Mouse (Mus musculus): ENCODE results near the gene Tert. TPM values are rescaled to one million over a fixed set of nuclear protein-coding genes. Genes with fewer than 3 reads are reported as not detected.

Gene Tert
- polyA plus RNA-seq, 1 experiment from 2014 or later = 10.4 TPM

DNA sequence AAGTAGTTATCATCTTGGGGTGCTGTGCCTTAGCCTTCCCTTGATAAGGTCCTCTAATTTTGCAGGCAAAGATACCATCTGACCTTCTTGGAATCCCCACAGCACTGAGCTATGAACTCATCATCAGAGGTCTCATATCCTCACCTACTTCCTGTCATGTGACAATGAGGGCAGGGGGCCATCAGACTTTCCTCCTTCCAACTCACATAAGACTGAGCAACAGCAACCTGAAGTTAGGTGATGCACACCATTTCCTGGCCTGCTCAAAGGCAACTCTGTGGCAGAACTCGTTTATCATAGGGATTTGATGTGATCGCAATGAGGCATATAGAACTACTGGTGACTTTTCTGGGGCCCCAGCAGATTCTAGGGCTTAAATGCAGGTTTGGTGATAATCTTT is 55.5 kb downstream of the Tert start:
- H3K9me3 ChIP-seq = no peaks in the 10 kb centered on the region
- DNase-seq (ENCODE audit: low spot score) = no peak
- 77% methylated on average over 2 of the region's 2 CpGs for WGBS

DNA sequence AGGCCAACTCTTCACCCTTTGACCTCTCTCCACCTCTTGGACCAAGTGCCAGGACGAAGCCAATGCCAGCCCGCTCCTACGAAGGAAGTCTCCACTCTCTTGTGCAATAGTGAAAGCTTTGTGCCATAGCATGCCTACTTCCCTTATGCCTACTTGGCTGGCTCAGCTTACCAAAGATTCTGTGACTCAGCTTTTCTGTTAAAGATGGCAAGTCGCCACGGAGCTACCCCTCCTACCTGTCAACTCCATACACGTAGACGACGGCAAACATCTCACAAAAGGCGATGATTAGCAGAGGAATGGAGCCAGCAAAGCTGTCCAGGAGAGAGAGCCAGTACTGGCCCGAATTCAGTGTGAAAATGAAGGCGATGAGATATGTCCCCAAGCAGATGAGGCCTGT is 57.0 kb downstream of the Tert start:
- no peak overlapping the region for H3K4me3 ChIP-seq
- no peaks in the 10 kb centered on the region for H3K27me3 ChIP-seq (replicated peaks; ENCODE audit: low read depth, poor library complexity, severe bottlenecking)
- no peak overlapping the region for H3K27ac ChIP-seq (replicated peaks)
- DNase-seq (ENCODE audit: low spot score) = no peak
- H3K4me1 ChIP-seq = no peaks in the 10 kb centered on the region
- WGBS = 89% methylated on average over 11 of the region's 11 CpGs
- H3K9me3 ChIP-seq = no peaks in the 10 kb centered on the region
- no peaks in the 10 kb centered on the region for H3K36me3 ChIP-seq (replicated peaks)

More for the DNA sequence above, 55.5 kb downstream of the Tert start:
- H3K4me3 ChIP-seq = no peak overlapping the region
- no peaks in the 10 kb centered on the region for H3K27me3 ChIP-seq (replicated peaks; ENCODE audit: low read depth, poor library complexity, severe bottlenecking)
- no peaks in the 10 kb centered on the region for H3K4me1 ChIP-seq
- H3K36me3 ChIP-seq (replicated peaks) = no peaks in the 10 kb centered on the region
- H3K27ac ChIP-seq (replicated peaks) = no peak overlapping the region

DNA sequence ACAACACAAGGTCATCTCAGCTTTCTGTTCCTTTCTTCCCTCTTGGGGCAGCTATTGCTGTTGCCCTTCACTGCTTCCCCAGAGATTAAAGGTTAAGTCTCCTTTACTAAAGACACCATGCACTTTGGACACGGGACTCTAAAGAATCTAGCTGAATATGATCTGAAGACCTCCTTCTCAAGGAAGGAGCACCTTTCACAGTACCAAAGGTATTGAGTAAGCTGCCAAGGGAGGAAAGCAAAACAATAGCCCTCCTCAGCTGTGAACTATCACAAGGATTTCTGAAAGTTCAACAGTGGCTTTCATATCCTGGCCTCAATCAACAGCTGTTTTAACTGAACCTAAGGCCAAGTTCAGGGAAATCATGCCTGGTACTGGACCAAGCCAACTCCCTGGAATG is 57.7 kb downstream of the Tert start:
- H3K36me3 ChIP-seq (replicated peaks) = no peaks in the 10 kb centered on the region
- H3K4me3 ChIP-seq = no peak overlapping the region
- no peaks in the 10 kb centered on the region for H3K9me3 ChIP-seq
- H3K27ac ChIP-seq (replicated peaks) = no peak overlapping the region
- no peaks in the 10 kb centered on the region for H3K27me3 ChIP-seq (replicated peaks; ENCODE audit: low read depth, poor library complexity, severe bottlenecking)
- H3K4me1 ChIP-seq = no peaks in the 10 kb centered on the region
- 72% methylated on average over 1 of the region's 1 CpGs for WGBS
- DNase-seq (ENCODE audit: low spot score) = no peak

DNA sequence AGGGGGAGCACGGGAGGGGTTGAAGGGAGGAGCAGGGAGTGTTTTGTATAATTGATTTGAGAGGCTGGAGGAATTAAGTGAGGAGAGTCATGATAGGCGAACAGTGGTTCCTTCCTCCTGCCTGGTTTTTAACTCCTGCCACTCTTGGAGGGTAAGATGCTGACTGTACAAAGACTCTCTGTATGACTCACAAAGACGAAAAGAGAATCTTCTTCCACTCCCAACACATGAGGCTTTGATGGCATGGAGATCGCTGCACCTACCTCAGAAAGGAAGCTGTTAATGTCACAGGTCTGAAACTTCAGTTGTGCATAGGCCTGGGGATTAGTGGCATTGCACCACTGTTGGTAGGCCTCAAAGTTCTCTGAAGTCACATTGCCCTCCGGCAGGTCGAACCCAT is 58.8 kb downstream of the Tert start:
- H3K27ac ChIP-seq (replicated peaks) = no peak overlapping the region
- H3K4me1 ChIP-seq = no peaks in the 10 kb centered on the region
- WGBS = 83% methylated on average over 6 of the region's 6 CpGs
- H3K9me3 ChIP-seq = no peaks in the 10 kb centered on the region
- no peaks in the 10 kb centered on the region for H3K36me3 ChIP-seq (replicated peaks)
- DNase-seq (ENCODE audit: low spot score) = no peak
- H3K27me3 ChIP-seq (replicated peaks; ENCODE audit: low read depth, poor library complexity, severe bottlenecking) = no peaks in the 10 kb centered on the region
- H3K4me3 ChIP-seq = no peak overlapping the region

DNA sequence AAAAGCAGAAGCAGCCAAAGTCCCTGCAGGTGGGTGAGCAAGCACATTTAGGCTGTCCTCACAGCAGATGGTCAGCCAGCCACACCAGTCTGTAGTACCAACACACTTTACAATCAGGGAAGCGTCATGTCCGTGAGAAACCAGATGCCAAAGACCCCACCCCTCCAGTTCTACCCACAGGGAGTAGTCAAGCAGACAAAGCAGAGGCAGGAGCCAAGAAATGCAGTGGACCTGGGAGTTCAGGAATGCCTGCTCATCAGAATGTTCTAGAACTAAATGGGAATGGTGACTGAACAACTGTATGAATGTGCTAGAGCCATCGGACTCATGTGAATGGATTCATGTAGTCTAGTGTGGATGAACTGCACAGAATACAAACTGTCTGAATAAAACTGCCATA is 60.9 kb downstream of the Tert start:
- Histone ChIP-seq H3K4me1 (no peaks in the 10 kb centered on the region), H3K27me3 (replicated peaks; ENCODE audit: low read depth, poor library complexity, severe bottlenecking) (no peaks in the 10 kb centered on the region), H3K27ac (replicated peaks) (no peak overlapping the region), H3K4me3 (no peak overlapping the region), H3K9me3 (no peaks in the 10 kb centered on the region), H3K36me3 (replicated peaks) (no peaks in the 10 kb centered on the region)
- no peak for DNase-seq (ENCODE audit: low spot score)
- 76% methylated on average over 3 of the region's 3 CpGs for WGBS

DNA sequence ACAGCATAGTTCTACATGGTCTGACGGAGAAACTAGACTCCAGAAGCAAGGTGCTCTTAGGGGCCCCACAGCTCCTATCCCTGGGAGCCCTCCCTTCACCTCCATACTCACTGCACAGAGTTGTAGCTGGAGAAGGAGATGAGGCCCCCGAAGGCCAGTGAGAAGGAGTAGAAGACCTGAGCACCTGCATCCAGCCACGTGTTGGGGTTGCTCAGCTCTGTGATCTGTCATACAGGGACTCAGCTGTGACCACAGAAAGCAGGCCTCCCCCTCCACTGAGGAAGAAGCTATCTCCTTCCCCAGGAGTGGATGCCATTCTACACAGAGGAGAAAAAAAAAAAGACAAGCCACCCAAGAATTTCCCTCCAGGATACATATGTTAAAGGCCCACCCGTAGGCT is 62.2 kb downstream of the Tert start:
- no peak for DNase-seq (ENCODE audit: low spot score)
- WGBS = 86% methylated on average over 4 of the region's 4 CpGs
- Histone ChIP-seq H3K4me1 (no peaks in the 10 kb centered on the region), H3K9me3 (no peaks in the 10 kb centered on the region), H3K4me3 (no peak overlapping the region), H3K27me3 (replicated peaks; ENCODE audit: low read depth, poor library complexity, severe bottlenecking) (no peaks in the 10 kb centered on the region), H3K27ac (replicated peaks) (no peak overlapping the region), H3K36me3 (replicated peaks) (no peaks in the 10 kb centered on the region)

DNA sequence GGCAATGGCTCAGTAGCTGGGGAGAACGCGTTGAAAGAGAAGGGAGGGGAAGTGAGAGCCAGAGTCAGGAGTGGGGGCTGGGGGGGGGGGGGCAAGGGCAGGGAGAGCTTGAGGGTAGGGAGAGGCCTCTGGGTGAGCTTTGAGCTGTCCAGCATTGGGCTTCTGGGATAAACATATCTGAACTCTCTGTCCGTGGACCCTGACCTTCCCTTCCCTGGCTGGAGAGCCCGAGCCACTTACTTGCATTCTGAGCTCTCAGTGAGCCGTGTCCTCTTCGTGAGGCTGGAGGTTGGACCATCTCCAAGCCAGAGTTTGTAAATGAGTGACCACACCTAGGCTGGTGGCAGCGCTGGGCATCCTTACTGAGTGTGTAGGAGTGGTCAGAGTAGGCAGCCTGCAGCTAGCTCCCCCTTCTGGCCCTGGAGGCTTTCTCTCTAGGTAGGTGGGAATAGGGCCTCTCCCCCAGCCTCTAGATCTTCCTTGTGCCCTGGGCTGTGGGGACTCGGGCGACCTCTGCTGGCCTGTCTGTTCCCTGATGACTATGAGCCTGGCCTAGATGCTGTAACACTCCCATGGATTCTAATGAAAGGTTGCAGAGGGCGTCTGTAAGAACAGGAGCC is 65.6 kb downstream of the Tert start:
- no peak overlapping the region for H3K27ac ChIP-seq (replicated peaks)
- no peaks in the 10 kb centered on the region for H3K9me3 ChIP-seq
- no peak overlapping the region for H3K4me3 ChIP-seq
- peak; percentile 79 for DNase-seq (ENCODE audit: low spot score)
- H3K36me3 ChIP-seq (replicated peaks) = no peaks in the 10 kb centered on the region
- H3K4me1 ChIP-seq = no peaks in the 10 kb centered on the region
- H3K27me3 ChIP-seq (replicated peaks; ENCODE audit: low read depth, poor library complexity, severe bottlenecking) = no peaks in the 10 kb centered on the region
- 36% methylated on average over 10 of the region's 10 CpGs for WGBS

DNA sequence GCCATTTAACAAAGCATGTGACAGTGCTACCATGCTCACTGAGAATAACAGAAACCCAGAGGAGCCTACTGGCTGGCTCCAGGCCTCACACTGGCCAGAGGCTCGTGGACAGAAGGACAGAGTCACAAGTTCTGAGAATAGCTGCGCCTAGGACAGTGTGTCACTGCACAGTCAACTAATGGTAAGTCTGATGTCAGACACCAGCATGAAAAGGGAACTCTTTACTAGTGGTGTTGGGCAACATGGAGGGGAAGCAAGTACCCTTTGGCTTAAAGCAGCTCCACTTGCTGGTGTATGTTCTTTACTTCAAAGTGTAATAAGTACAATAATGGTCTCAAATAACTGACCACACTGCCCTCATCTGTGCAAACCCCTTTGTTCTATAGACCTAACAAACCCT is 66.6 kb downstream of the Tert start:
- 68% methylated on average over 2 of the region's 2 CpGs for WGBS
- Histone ChIP-seq H3K27ac (replicated peaks) (no peak overlapping the region), H3K4me3 (no peak overlapping the region), H3K9me3 (no peaks in the 10 kb centered on the region), H3K36me3 (replicated peaks) (no peaks in the 10 kb centered on the region), H3K27me3 (replicated peaks; ENCODE audit: low read depth, poor library complexity, severe bottlenecking) (no peaks in the 10 kb centered on the region), H3K4me1 (no peaks in the 10 kb centered on the region)
- DNase-seq (ENCODE audit: low spot score) = no peak

DNA sequence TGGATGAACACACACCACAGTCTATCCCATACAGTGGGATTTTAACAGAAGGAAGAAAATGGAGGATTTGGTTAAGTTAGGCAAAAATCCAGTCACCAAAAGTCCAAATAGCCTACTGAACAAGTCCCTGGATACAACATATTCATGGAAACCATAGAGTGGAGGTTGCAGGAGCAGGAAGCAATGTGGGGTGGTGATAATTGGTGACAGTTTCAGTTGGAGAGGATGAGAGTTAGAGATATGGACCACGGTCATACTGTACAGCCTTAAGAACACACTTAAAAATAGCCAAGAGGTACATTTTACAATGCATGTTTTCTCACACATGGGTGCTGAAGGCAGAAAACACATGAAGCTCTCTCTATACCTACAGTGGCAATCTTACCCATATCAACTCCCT is 68.3 kb downstream of the Tert start:
- DNase-seq (ENCODE audit: low spot score) = no peak
- no peaks in the 10 kb centered on the region for H3K36me3 ChIP-seq (replicated peaks)
- 89% methylated on average over 1 of the region's 1 CpGs for WGBS
- H3K4me3 ChIP-seq = no peak overlapping the region
- H3K4me1 ChIP-seq = no peaks in the 10 kb centered on the region
- H3K27ac ChIP-seq (replicated peaks) = no peak overlapping the region
- no peaks in the 10 kb centered on the region for H3K27me3 ChIP-seq (replicated peaks; ENCODE audit: low read depth, poor library complexity, severe bottlenecking)
- no peaks in the 10 kb centered on the region for H3K9me3 ChIP-seq

DNA sequence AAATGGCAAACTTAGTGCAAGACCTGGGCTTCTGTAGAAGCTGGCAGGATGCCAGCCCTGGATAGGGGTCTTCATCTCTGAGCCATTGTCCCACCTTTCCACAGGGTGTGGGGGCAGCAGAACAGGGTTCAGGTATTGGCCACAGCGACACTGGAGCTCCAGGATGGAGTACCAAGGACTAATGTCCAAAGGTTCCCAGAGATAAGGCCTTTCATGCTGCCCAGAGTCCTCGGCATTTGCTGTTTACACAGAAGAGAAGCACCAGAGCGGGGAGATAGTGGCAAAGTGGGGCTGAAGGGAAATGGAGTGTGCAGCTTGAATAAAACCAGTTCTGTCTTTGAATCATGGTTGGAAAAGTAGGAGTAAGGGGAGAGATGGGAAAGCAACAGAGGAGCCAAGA is 69.8 kb downstream of the Tert start:
- no peak overlapping the region for H3K27ac ChIP-seq (replicated peaks)
- WGBS = 86% methylated on average over 3 of the region's 3 CpGs
- no peaks in the 10 kb centered on the region for H3K9me3 ChIP-seq
- H3K27me3 ChIP-seq (replicated peaks; ENCODE audit: low read depth, poor library complexity, severe bottlenecking) = no peaks in the 10 kb centered on the region
- H3K4me1 ChIP-seq = no peaks in the 10 kb centered on the region
- no peak for DNase-seq (ENCODE audit: low spot score)
- H3K4me3 ChIP-seq = no peak overlapping the region
- no peaks in the 10 kb centered on the region for H3K36me3 ChIP-seq (replicated peaks)

Other genes with a start within 250 kb of the Tert start
- gene Lpcat1, start 159.7 kb upstream of the Tert start, polyA plus RNA-seq (2016; fragmentation: Nextera tagmentation; extraction: Ambion mirVana) = 59.4 and 60.5 TPM in 2 replicates
- 0.20 TPM in 1 of 2 replicates, not detected in the other for gene Slc6a3, start 90.2 kb upstream of the Tert start, polyA plus RNA-seq (2016; fragmentation: Nextera tagmentation; extraction: Ambion mirVana)
- 98.9 and 103 TPM in 2 replicates for gene Clptm1l, start 22.9 kb upstream of the Tert start, polyA plus RNA-seq (2016; fragmentation: Nextera tagmentation; extraction: Ambion mirVana)
- gene Slc6a18, start 51.1 kb downstream of the Tert start, polyA plus RNA-seq (2016; fragmentation: Nextera tagmentation; extraction: Ambion mirVana) = not detected in 2 replicates
- 0.08 and 0.34 TPM in 2 replicates for gene Slc6a19, start 78.0 kb downstream of the Tert start, polyA plus RNA-seq (2016; fragmentation: Nextera tagmentation; extraction: Ambion mirVana)
- 53.5 and 55.8 TPM in 2 replicates for gene Slc12a7, start 106.2 kb downstream of the Tert start, polyA plus RNA-seq (2016; fragmentation: Nextera tagmentation; extraction: Ambion mirVana)
- 20.8 and 26.2 TPM in 2 replicates for gene Nkd2, start 220.7 kb downstream of the Tert start, polyA plus RNA-seq (2016; fragmentation: Nextera tagmentation; extraction: Ambion mirVana)

All from embryonic facial prominence, embryonic 10.5 days (tissue).